Mouse (Mus musculus): ENCODE data around the gene Aloxe3. TPM values are rescaled to one million over a fixed set of nuclear protein-coding genes. Genes with fewer than 3 reads are reported as not detected.
A peak's percentile ranks its signal among the peaks of the same experiment; 100 is the strongest.

Aloxe3 gene
- total RNA-seq, 1 experiment from 2014 or later, result not detected

DNA sequence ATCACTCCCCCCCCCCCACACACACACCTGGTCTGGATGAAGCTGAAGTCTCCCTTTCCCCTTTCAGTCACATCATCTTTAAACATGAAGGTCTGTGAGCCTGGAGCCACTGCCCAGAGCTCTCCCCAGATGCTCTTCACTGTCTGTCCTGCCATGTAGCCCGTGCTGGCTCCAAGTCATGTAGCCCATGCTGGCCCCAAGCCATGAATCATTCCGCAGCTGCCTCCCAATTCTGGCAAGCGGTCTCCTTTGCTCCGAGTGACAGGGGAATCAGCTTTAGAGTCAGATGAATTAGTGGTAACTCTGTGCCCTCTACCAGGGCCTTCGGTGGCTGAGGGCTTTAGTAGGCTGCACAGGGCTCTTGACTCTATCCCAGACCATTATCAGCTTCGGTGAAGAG is 24.0 kb downstream of the Aloxe3 start:
- ATAC-seq (ENCODE audit: extremely low read depth, insufficient number of reproducible peaks, low FRiP score, poor library complexity, severe bottlenecking), result no peak

GRCm38 (mm10) chr11:69150444-69150843 is 24.7 kb downstream of the Aloxe3 start:
- peak; percentile 40; the same call in 1 of the 2 replicates for ATAC-seq (ENCODE audit: extremely low read depth, insufficient number of reproducible peaks, low FRiP score, poor library complexity, severe bottlenecking)

- ATAC-seq (ENCODE audit: extremely low read depth, insufficient number of reproducible peaks, low FRiP score, poor library complexity, severe bottlenecking), result no peak
Observed at GRCm38 (mm10) chr11:69151004-69151403, 25.3 kb downstream of the Aloxe3 start.

GRCm38 (mm10) chr11:69153831-69154230 is 28.1 kb downstream of the Aloxe3 start:
- ATAC-seq (ENCODE audit: extremely low read depth, insufficient number of reproducible peaks, low FRiP score, poor library complexity, severe bottlenecking), result no peak

- no peak for ATAC-seq (ENCODE audit: extremely low read depth, insufficient number of reproducible peaks, low FRiP score, poor library complexity, severe bottlenecking)
Observed at GRCm38 (mm10) chr11:69155351-69155750, 29.7 kb downstream of the Aloxe3 start.

DNA sequence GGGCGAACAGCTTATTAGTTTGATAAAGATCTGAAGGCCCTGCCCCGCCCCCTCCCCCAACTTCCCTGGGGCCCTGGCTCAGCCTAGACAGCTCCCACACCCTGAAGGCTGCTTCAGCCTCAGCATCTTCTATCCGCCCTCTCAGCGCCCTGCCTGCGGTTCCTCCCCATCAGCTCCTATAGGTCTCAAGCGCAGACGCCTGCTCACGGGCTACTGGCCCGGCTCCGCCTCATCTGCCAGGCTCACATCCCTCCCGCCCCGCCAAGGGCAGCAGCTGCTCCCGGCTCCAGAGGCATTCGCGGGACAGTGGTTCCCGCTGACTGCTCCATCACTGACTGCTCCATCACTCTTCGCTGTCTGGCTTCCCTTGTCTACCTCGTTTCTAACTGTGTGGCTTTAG is 31.1 kb downstream of the Aloxe3 start, which contains the start of gene Alox12b:
TSS of gene Alox12b (plus strand) at position 190 of the 400 bp plus-strand sequence.
- ATAC-seq (ENCODE audit: extremely low read depth, insufficient number of reproducible peaks, low FRiP score, poor library complexity, severe bottlenecking), result no peak

- no peak for ATAC-seq (ENCODE audit: extremely low read depth, insufficient number of reproducible peaks, low FRiP score, poor library complexity, severe bottlenecking)
Observed at GRCm38 (mm10) chr11:69169313-69169712, 43.6 kb downstream of the Aloxe3 start.

GRCm38 (mm10) chr11:69171626-69172025 is 45.9 kb downstream of the Aloxe3 start:
- ATAC-seq (ENCODE audit: extremely low read depth, insufficient number of reproducible peaks, low FRiP score, poor library complexity, severe bottlenecking), result no peak

GRCm38 (mm10) chr11:69172606-69173005 is 46.9 kb downstream of the Aloxe3 start:
- no peak for ATAC-seq (ENCODE audit: extremely low read depth, insufficient number of reproducible peaks, low FRiP score, poor library complexity, severe bottlenecking)

DNA sequence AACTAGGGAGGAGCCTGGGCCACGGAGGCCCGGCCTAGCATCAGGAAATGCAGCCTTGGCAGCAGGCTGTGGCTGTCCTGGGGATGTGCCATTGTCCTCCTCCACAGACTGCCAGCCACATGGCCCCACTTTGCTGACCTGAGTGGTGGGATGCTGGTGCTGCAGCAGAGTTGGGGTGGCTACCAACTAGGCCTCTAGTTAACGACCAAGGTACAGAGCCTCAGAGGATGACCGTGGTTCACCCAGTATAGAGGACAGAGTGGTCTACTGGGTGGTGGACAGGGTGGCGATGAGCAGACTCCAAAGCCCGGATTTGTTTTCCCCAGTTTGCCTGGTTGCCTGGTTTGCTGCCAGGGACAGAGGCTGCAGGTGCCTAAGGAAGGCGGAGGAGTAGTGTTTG is 49.0 kb downstream of the Aloxe3 start:
- ATAC-seq (ENCODE audit: extremely low read depth, insufficient number of reproducible peaks, low FRiP score, poor library complexity, severe bottlenecking), result no peak

DNA sequence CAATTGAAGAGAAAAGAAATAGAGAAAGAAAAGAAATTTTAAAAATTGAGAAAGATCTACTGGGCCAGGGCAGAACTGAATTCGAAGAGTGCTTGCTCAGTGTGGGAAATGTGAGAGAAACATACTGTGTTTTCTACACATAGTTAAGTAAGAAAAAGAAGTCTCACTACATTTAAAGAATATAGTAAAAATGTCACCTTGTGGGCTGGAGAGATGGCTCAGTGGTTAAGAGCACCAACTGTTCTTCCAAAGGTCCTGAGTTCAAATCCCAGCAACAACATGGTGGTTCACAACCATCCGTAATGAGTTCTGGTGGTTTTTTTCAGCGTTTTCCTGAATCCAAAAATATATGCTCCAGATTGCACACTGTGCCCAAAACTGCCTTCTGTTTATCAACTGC is 52.8 kb downstream of the Aloxe3 start:
- no peak for ATAC-seq (ENCODE audit: extremely low read depth, insufficient number of reproducible peaks, low FRiP score, poor library complexity, severe bottlenecking)

DNA sequence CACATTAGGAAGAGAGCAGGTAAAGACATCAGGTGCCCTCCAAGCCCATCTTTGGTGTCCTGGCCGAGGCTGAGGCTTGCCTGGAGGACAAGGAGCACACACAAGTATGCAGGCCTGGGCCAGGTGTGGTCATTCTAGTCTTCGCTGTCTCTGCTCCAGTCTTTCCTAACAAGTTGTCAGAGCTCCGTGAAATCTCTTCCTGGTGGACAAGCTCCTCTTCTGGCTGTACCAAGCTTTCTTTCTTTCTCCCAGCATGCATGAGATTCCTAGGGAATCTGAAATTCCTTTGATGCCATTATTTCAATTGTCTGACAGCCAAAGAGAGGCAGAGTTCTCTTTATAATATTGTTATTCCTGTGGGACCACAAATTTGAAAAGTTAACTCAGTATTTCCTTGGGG is 53.8 kb downstream of the Aloxe3 start:
- ATAC-seq (ENCODE audit: extremely low read depth, insufficient number of reproducible peaks, low FRiP score, poor library complexity, severe bottlenecking), result no peak

GRCm38 (mm10) chr11:69180120-69180519 is 54.4 kb downstream of the Aloxe3 start:
- ATAC-seq (ENCODE audit: extremely low read depth, insufficient number of reproducible peaks, low FRiP score, poor library complexity, severe bottlenecking), result no peak

DNA sequence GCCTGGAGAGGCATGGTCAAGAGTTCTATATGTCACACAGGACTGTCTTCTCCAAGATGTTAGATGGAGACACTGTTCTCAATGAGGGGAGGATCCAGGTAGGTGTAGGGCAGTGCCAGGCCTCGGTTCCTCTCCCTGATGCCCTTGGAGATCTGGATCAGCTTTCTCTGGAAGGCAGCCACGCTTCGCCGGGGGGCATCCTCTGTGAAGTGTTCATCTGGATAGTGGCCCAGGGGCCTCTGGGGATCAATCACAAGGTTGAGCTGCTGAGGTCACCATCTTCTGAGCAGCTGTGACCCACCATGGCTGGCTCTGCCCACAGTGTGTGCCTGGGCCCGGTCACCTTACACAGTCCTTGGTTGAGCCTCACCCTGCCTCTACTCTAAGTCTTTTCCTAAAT is 59.3 kb downstream of the Aloxe3 start:
- ATAC-seq (ENCODE audit: extremely low read depth, insufficient number of reproducible peaks, low FRiP score, poor library complexity, severe bottlenecking), result no peak

DNA sequence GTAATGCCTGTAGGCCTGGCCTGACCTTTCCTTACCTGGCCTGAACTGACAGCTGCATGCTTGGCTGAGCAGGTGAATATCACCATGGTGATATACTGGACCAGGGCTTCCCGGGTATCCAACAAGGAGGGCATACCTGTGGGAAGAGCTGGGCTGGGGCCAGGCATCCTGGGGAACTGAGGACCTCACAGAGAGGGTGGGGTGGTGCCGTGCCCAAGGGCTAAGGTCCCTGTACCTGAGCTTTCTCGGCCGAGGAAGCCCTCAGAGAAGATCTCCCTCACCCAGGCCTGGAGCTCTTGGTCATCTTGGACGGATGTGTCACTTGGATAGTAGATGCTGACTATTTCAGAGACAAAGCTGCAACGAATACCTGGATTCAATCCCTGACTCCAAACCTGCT is 60.2 kb downstream of the Aloxe3 start:
- no peak for ATAC-seq (ENCODE audit: extremely low read depth, insufficient number of reproducible peaks, low FRiP score, poor library complexity, severe bottlenecking)

DNA sequence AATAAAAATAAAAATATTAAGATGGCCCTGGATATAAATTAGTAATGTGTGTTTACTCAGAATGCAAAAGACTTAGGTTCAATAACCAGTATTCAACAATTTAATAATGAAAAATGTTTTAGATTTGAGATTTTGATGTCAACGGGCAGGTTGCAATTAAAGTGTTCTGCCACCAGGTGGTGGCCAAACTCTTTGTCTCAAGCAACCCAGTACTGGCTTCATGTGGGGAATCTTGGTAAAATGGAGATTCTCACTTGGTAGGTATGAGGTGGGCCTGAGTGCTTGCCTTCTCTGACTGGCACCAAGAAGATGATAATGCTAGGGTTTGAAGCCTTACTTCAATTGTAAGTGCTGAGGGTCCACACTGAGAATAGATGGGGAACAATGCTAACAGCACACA is 67.1 kb downstream of the Aloxe3 start:
- ATAC-seq (ENCODE audit: extremely low read depth, insufficient number of reproducible peaks, low FRiP score, poor library complexity, severe bottlenecking), result no peak

GRCm38 (mm10) chr11:69196766-69197165 is 71.1 kb downstream of the Aloxe3 start:
- no peak for ATAC-seq (ENCODE audit: extremely low read depth, insufficient number of reproducible peaks, low FRiP score, poor library complexity, severe bottlenecking)

DNA sequence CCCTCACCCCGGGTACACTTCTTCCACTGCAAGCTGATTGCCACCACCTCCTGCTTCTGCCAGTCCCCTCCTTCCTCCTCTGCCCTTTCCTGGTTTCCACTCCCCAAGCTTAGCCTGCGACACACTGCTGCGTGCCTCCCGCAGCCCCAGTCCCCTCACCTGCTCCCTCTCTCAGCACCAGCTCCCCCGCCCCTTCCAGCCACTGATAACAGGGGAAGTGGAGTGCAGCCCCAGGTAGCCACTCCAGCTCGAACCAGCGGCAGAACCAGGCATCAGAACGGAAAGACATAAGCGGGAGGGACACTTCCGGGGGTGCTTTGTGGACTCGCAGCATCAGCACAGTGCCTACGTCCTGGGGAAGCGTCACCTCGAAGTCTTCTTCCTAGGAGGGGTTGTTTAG is 71.5 kb downstream of the Aloxe3 start:
- no peak for ATAC-seq (ENCODE audit: extremely low read depth, insufficient number of reproducible peaks, low FRiP score, poor library complexity, severe bottlenecking)

DNA sequence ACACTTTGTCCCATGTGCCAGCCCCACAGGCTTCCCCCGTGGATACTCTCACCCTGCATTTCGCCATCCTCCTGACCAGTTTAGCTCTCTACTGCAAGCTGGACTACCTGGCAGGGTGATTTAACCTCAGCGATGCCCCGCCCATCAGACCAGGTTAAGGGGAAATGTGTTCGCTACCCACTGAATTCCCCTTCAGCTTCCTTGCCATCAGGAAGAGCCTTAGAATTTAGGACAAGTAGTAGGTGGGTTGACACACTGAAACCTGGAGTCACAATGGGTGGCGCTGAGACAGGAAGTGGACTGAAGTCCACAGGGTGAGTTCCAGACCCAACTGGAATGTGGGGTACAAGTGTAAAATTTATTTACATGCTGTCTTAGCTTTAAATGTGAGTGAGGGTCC is 72.0 kb downstream of the Aloxe3 start, which contains the start of gene Alox8:
TSS of gene Alox8 (minus strand) at position 101 of the 400 bp plus-strand sequence.
- ATAC-seq (ENCODE audit: extremely low read depth, insufficient number of reproducible peaks, low FRiP score, poor library complexity, severe bottlenecking), result no peak

Measured in neutrophil, adult 5-6 weeks (primary cell).